Mouse (Mus musculus): ENCODE results near the gene Cfap69.

DNA sequence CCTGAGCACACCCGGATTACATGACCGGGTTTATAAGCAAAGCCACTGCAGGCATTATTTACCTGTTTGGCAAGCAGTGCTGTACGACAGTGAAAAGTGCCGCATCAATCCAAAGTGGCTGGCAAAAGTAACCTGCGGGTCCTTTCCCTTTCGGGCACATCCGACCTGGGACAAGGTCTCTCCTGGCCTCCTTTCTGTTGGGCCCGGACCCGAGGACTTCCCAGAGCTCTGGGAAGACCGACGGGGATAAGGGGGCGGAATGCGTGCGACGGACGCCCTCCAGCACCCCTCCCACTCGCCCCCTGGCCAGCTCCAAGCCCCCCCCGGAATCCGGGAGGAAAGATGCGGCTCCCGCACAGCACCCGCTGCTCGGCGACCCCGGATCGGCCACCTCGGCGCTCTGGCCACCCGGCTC, 29.5 kb upstream of the Cfap69 start:
- TF ChIP-seq CTCF (IDR thresholded peaks at IDR 0.05; ENCODE audit: low read depth) = no peak
- TF ChIP-seq EP300 (IDR thresholded peaks at IDR 0.05; ENCODE audit: low read depth) = no peak
